Comparison of ENCODE assay signal across 18 mouse cellular contexts in genomic region chr10:59386951-59387350, GRCm38 (mm10). TPM values are rescaled to one million over a fixed set of nuclear protein-coding genes. Genes with fewer than 3 reads are reported as not detected.
DNase-seq lines count a peak whose midpoint lies in the region; TF ChIP-seq lines count a peak whose summit lies in the region.
"Had no signal": no experiment of that assay in that cellular context is flagged by ENCODE, and none has a peak within 500 bp of the region (broad histone marks: within the 10 kb centered on the region; RNA-seq: fewer than 3 reads in every experiment).

No protein-coding gene starts in this region.

- intact Hi-C loops in left cerebral cortex, postnatal 14 days (cut with DNase I) = no loop called here
- intact Hi-C loops in left cerebral cortex, adult 2 months (cut with DNase I) = no loop called here

- DNase-seq in left cerebral cortex, postnatal 14 days (ENCODE audit: low spot score in 2 of 2) = peak; percentile 14 to 15
- DNase-seq in left cerebral cortex, adult 2 months (ENCODE audit: extremely low spot score in 1 of 2, low spot score in 2 of 2) = no peak
- peak; percentile 73 to 85 for DNase-seq in cerebellum, adult 2 months
- peak; percentile 54 to 77 for DNase-seq in layer of hippocampus, adult 18-20 months (ENCODE audit: low spot score in 2 of 2)
- DNase-seq in right cerebral cortex, postnatal 25 days = peak; percentile 24
- DNase-seq in adrenal gland, postnatal 10 days = no peak
- DNase-seq in kidney, adult 11 months = no peak
- no peak for DNase-seq in lung, postnatal 25 days (ENCODE audit: low spot score)
- DNase-seq: gastrocnemius, postnatal 25 days; thymus, postnatal 36 days had no signal

- H3K27ac ChIP-seq in left cerebral cortex, adult 2 months = no peak overlapping the region
- H3K27ac ChIP-seq in cerebellum, adult 2 months (ENCODE audit: insufficient read depth, low read length) = no peak overlapping the region
- H3K27ac ChIP-seq: heart, embryonic 15.5 days; hindbrain, embryonic 13.5 days; liver, embryonic 14.5 days; stomach, embryonic 15.5 days had no signal

- TF ChIP-seq POLR2A in cerebellum, adult 2 months (IDR thresholded peaks at IDR 0.05; ENCODE audit: borderline replicate concordance, insufficient read depth, low read length) = no peak

- no peaks in the 10 kb centered on the region for H3K27me3 ChIP-seq in cerebellum, adult 2 months (ENCODE audit: control insufficient read depth, insufficient read depth, low read length)
- H3K27me3 ChIP-seq: heart, embryonic 15.5 days; hindbrain, embryonic 13.5 days; stomach, embryonic 15.5 days had no signal

- H3K4me3 ChIP-seq in left cerebral cortex, adult 2 months = no peak overlapping the region
- no peak overlapping the region for H3K4me3 ChIP-seq in cerebellum, adult 2 months (replicated peaks; ENCODE audit: insufficient read depth, low read depth, low read length)
- H3K4me3 ChIP-seq: erythroblast, embryonic 14.5 days; heart, embryonic 15.5 days; hindbrain, embryonic 13.5 days; stomach, embryonic 15.5 days had no signal

- no peak for TF ChIP-seq CTCF in left cerebral cortex, adult 2 months (IDR thresholded peaks at IDR 0.05)
- no peak for TF ChIP-seq CTCF in cerebellum, adult 2 months (IDR thresholded peaks at IDR 0.05; ENCODE audit: borderline replicate concordance, insufficient read depth, low read depth, low read length)

- WGBS in cerebellum, adult 2 months = 11% methylated on average over 8 of the region's 8 CpGs

- 0 out of 2 replicates have a peak, but pooled peaks cover 3% of the 10 kb centered on the region for H3K4me1 ChIP-seq in cerebellum, adult 2 months (ENCODE audit: control insufficient read depth, insufficient read depth, low read length)
- H3K4me1 ChIP-seq: heart, embryonic 15.5 days; hindbrain, embryonic 13.5 days; stomach, embryonic 15.5 days had no signal

RNA-seq across cellular contexts. Expression of gene Gm10273, which starts 8.5 kb away (rescaled TPM):
- 10 to 100 TPM; 42.2 to 44.7 TPM for total RNA-seq in left cerebral cortex, postnatal 14 days (2021)
- 10 to 100 TPM; 37.4 to 65.6 TPM for total RNA-seq in left cerebral cortex, adult 2 months (2021)
- polyA plus RNA-seq in cerebellum, adult 2 months (2012; rRNA removed) = 12.1 and 15.9 TPM in 2 replicates
- total RNA-seq in layer of hippocampus, adult 18-20 months (2021) = 10 to 100 TPM; 32.2 to 36.8 TPM
- 100 to 1,000 TPM; 123 to 136 TPM for total RNA-seq in adrenal gland, postnatal 10 days (2021)

RNA-seq across cellular contexts. Expression of gene Pla2g12b, which starts 16.5 kb away (rescaled TPM):
- not detected for total RNA-seq in left cerebral cortex, postnatal 14 days (2021)
- not detected for total RNA-seq in left cerebral cortex, adult 2 months (2021)
- not detected in 2 replicates for polyA plus RNA-seq in cerebellum, adult 2 months (2012; rRNA removed)
- total RNA-seq in layer of hippocampus, adult 18-20 months (2021) = not detected
- total RNA-seq in adrenal gland, postnatal 10 days (2021) = 10 to 100 TPM in 1 of 2 experiments, 1 to 10 TPM in 1; 5.0 to 15.8 TPM
- total RNA-seq: gastrocnemius, postnatal 25 days; left cerebral cortex, postnatal 10 days; MEL; neutrophil, adult 5-6 weeks had no signal
- polyA plus RNA-seq: erythroblast, embryonic 14.5 days; hindbrain, embryonic 13.5 days had no signal

RNA-seq across cellular contexts. Expression of gene Oit3, which starts 54.6 kb away (rescaled TPM):
- total RNA-seq in left cerebral cortex, postnatal 14 days (2021) = under 1 TPM in 1 of 2 experiments, not detected in 1; 0.20 TPM
- total RNA-seq in left cerebral cortex, adult 2 months (2021) = under 1 TPM; 0.16 to 0.34 TPM
- 0.13 and 0.14 TPM in 2 replicates for polyA plus RNA-seq in cerebellum, adult 2 months (2012; rRNA removed)
- under 1 TPM in 1 of 2 experiments, not detected in 1; 0.32 TPM for total RNA-seq in layer of hippocampus, adult 18-20 months (2021)
- 10 to 100 TPM in 1 of 2 experiments, 1 to 10 TPM in 1; 5.1 to 10.2 TPM for total RNA-seq in adrenal gland, postnatal 10 days (2021)
- total RNA-seq: MEL had no signal

Comparison
In these comparisons a context has a peak if more than half of its experiments do, and no peak if none do; other contexts are left out.
1. DNase-seq: peak in left cerebral cortex, postnatal 14 days (2 of 2), cerebellum, adult 2 months (2 of 2), layer of hippocampus, adult 18-20 months (2 of 2) and right cerebral cortex, postnatal 25 days (single experiment); none in left cerebral cortex, adult 2 months (0 of 2), adrenal gland, postnatal 10 days (single experiment), kidney, adult 11 months (single experiment) and lung, postnatal 25 days (single experiment).
2. RNA of gene Pla2g12b, which starts 16.5 kb away (total RNA-seq): 5.0 to 15.8 TPM in adrenal gland, postnatal 10 days; not detected in left cerebral cortex, postnatal 14 days, not detected in left cerebral cortex, adult 2 months and not detected in layer of hippocampus, adult 18-20 months; every median in the first group is over 4 times any median in the second.
3. RNA of gene Oit3, which starts 54.6 kb away (total RNA-seq): 5.1 to 10.2 TPM in adrenal gland, postnatal 10 days; 0.16 to 0.34 TPM in left cerebral cortex, adult 2 months, 0.32 TPM in layer of hippocampus, adult 18-20 months and 0.20 TPM in left cerebral cortex, postnatal 14 days; every median in the first group is over 4 times any median in the second.